Mouse (Mus musculus) ES-Bruce4 (cell line): Measurements from ENCODE around the gene Vwa5b1.

ENCODE experiments used
- CTCF ChIP-seq: IDR thresholded peaks from one replicate; pipeline ENCODE4 v1.8.1; 2011; ENCODE audit warnings: low read depth, low read length
- EP300 ChIP-seq: IDR thresholded peaks from 2 replicates; pipeline ENCODE4 v1.6.1; 2011; ENCODE audit warnings: low read depth, low read length; ENCODE audit not compliant: insufficient read depth

DNA sequence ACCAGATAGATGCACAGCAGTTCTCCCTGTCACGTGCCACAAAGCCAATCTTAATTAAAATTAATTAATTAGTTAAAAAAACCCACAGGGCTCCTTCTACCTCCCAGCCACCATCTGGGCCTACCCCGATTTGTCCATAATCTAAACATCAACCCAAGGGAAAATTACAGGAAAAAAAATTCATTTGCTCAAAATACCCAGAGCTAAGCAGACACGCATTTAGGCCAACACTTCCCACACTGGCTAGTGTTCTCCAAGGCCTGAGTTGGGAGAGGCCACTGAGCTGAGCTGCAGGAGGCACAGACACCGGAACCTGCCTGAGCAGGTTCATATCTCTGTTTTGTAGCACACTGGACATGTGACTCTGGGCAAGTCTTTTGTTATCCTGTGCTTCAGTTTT, 86.7 kb downstream of the Vwa5b1 start:
- no peak for TF ChIP-seq CTCF
- no peak for TF ChIP-seq EP300
